8 mouse cellular contexts compared by ENCODE assay signal in genomic region chr11:69672211-69672706, GRCm38 (mm10). TPM values are rescaled to one million over a fixed set of nuclear protein-coding genes. Genes with fewer than 3 reads are reported as not detected.
DNase-seq lines count a peak whose midpoint lies in the region; ATAC-seq lines count a peak whose summit lies in the region.

Gene Eif4a1, minus strand, starts transcription at chr11:69672423.

- H3K36me3 ChIP-seq in hindbrain, embryonic 11.5 days (ENCODE audit: control insufficient read depth, insufficient read depth, low read length) = peaks cover 31% of the 10 kb centered on the region

- peak within 1 kb of the TSS; percentile 87 for H3K4me3 ChIP-seq in hindbrain, embryonic 11.5 days (ENCODE audit: low read depth, low read length)

- H3K9me3 ChIP-seq in hindbrain, embryonic 11.5 days (ENCODE audit: control insufficient read depth, low read length) = no peaks in the 10 kb centered on the region

- WGBS in hindbrain, embryonic 11.5 days = under 1% methylated on average over 36 of the region's 36 CpGs

- peak within 1 kb of the TSS; percentile 93 for H3K27ac ChIP-seq in hindbrain, embryonic 11.5 days (ENCODE audit: low read depth, low read length)

- peak within 1 kb of the TSS; percentile 96 for H3K9ac ChIP-seq in hindbrain, embryonic 11.5 days (ENCODE audit: low read depth, low read length)

- peak; percentile 99 for DNase-seq in Muller cell, postnatal 12 days (ENCODE audit: inconsistent ontology term)
- DNase-seq in cerebellum, adult 9-11 months = peak; percentile 100
- DNase-seq in frontal cortex, adult 2 months (ENCODE audit: extremely low spot score in 1 of 2, low spot score in 1 of 2) = peak; percentile 100
- DNase-seq in hindbrain, embryonic 11.5 days (ENCODE audit: low spot score) = peak; percentile 100
- peak; percentile 100 for DNase-seq in layer of hippocampus, postnatal 10 days (ENCODE audit: low spot score in 2 of 2)
- peak; percentile 100 for DNase-seq in lung, postnatal 10 days
- peak; percentile 100 for DNase-seq in ovary, postnatal 36 days (ENCODE audit: low spot score)
- DNase-seq in thymus, postnatal 25 days = peak; percentile 100

- H3K4me1 ChIP-seq in hindbrain, embryonic 11.5 days (replicated peaks; ENCODE audit: control insufficient read depth, insufficient read depth, low read length) = no peaks in the 10 kb centered on the region; the same call in 1 of the 2 replicates

- peak within 1 kb of the TSS; percentile 88 for H3K4me2 ChIP-seq in hindbrain, embryonic 11.5 days (replicated peaks; ENCODE audit: low read depth, low read length)

- ATAC-seq in hindbrain, embryonic 11.5 days (ENCODE audit: low FRiP score) = peak; percentile 99

- no peaks in the 10 kb centered on the region for H3K27me3 ChIP-seq in hindbrain, embryonic 11.5 days (ENCODE audit: control insufficient read depth, insufficient read depth, low read length)

RNA-seq across cellular contexts. Expression of gene Eif4a1, which starts in this region (rescaled TPM):
- 365 and 370 TPM in 2 replicates for polyA plus RNA-seq in frontal cortex, adult 2 months (2012; rRNA removed)
- polyA plus RNA-seq in hindbrain, embryonic 11.5 days (2014; fragmentation: Nextera tagmentation; extraction: Ambion mirVana) = 891 and 905 TPM in 2 replicates
- total RNA-seq in layer of hippocampus, postnatal 10 days (2021) = 100 to 1,000 TPM; 492 to 501 TPM

Comparison
In these comparisons a context has a peak if more than half of its experiments do, and no peak if none do; other contexts are left out.
1. Peak in every context shown above with its lines: DNase-seq, ATAC-seq, H3K4me3 ChIP-seq and H3K27ac ChIP-seq.